Mouse (Mus musculus) inflammation-experienced regulatory T-cells, adult 6 months (primary cell): ENCODE results near the gene Slc4a1ap. TPM values are rescaled to one million over a fixed set of nuclear protein-coding genes. Genes with fewer than 3 reads are reported as not detected.
"Not testable (repeated sequence)": the region's sequence is repeated elsewhere in the genome, so short reads cannot be mapped to it uniquely, and the experiment has no call there.

Experiments used
- ATAC-seq: one replicate; pipeline ENCODE4 v1.8.0; 2017
- polyA plus RNA-seq, 3 experiments: library from polyadenylated mRNA; unstranded; fragments of 100-300 nt; shearing (Covaris generic); gene quantifications; one replicate each; pipeline ENCODE4 v1.2.1; 2017

Slc4a1ap gene
- polyA plus RNA-seq, 3 experiments from 2014 or later: 27.4 to 28.4 (median 28.0) TPM

GRCm38 (mm10) chr5:31567951-31568657 is 41.3 kb downstream of the Slc4a1ap start:
- no peak for ATAC-seq

GRCm38 (mm10) chr5:31571023-31571608 is 44.3 kb downstream of the Slc4a1ap start:
- no peak for ATAC-seq

GRCm38 (mm10) chr5:31573722-31574121 is 46.9 kb downstream of the Slc4a1ap start:
- no peak for ATAC-seq

- peak; percentile 95 for ATAC-seq
Measured at GRCm38 (mm10) chr5:31576539-31576975, 49.8 kb downstream of the Slc4a1ap start.

- no peak for ATAC-seq
Measured at GRCm38 (mm10) chr5:31581263-31581662, 54.5 kb downstream of the Slc4a1ap start.

- peak; percentile 76 for ATAC-seq
Measured at GRCm38 (mm10) chr5:31581932-31582331, 55.1 kb downstream of the Slc4a1ap start.

- ATAC-seq: no peak
Measured at GRCm38 (mm10) chr5:31583261-31583660, 56.5 kb downstream of the Slc4a1ap start.

- ATAC-seq: no peak
Measured at GRCm38 (mm10) chr5:31585526-31585925, 58.7 kb downstream of the Slc4a1ap start.

- no peak for ATAC-seq
Measured at GRCm38 (mm10) chr5:31588016-31588415, 61.2 kb downstream of the Slc4a1ap start.

- not testable (repeated sequence) for ATAC-seq
Measured at GRCm38 (mm10) chr5:31588672-31589071, 61.9 kb downstream of the Slc4a1ap start.

- no peak for ATAC-seq
Measured at GRCm38 (mm10) chr5:31589711-31590319, 63.0 kb downstream of the Slc4a1ap start.

- no peak for ATAC-seq
Measured at GRCm38 (mm10) chr5:31591122-31591521, 64.3 kb downstream of the Slc4a1ap start.

- no peak for ATAC-seq
Measured at GRCm38 (mm10) chr5:31595868-31596267, 69.1 kb downstream of the Slc4a1ap start.

GRCm38 (mm10) chr5:31596481-31597429 is 70.0 kb downstream of the Slc4a1ap start, which contains the start of gene Mrpl33:
Gene Mrpl33 (plus strand): TSS chr5:31596935.
- peak; percentile 97 for ATAC-seq

GRCm38 (mm10) chr5:31597430-31597944 is 70.7 kb downstream of the Slc4a1ap start:
- ATAC-seq: no peak

GRCm38 (mm10) chr5:31598121-31598520 is 71.3 kb downstream of the Slc4a1ap start:
- no peak for ATAC-seq

GRCm38 (mm10) chr5:31598579-31598978 is 71.8 kb downstream of the Slc4a1ap start:
- ATAC-seq: no peak

GRCm38 (mm10) chr5:31599161-31599560 is 72.4 kb downstream of the Slc4a1ap start:
- no peak for ATAC-seq

GRCm38 (mm10) chr5:31601162-31601722 is 74.4 kb downstream of the Slc4a1ap start:
- no peak for ATAC-seq

GRCm38 (mm10) chr5:31602377-31602776 is 75.6 kb downstream of the Slc4a1ap start:
- ATAC-seq: peak; percentile 94

GRCm38 (mm10) chr5:31603766-31604165 is 77.0 kb downstream of the Slc4a1ap start:
- ATAC-seq: no peak

GRCm38 (mm10) chr5:31606151-31606550 is 79.4 kb downstream of the Slc4a1ap start:
- no peak for ATAC-seq
